ENCODE assay signal across 8 mouse cellular contexts in the genomic region with DNA sequence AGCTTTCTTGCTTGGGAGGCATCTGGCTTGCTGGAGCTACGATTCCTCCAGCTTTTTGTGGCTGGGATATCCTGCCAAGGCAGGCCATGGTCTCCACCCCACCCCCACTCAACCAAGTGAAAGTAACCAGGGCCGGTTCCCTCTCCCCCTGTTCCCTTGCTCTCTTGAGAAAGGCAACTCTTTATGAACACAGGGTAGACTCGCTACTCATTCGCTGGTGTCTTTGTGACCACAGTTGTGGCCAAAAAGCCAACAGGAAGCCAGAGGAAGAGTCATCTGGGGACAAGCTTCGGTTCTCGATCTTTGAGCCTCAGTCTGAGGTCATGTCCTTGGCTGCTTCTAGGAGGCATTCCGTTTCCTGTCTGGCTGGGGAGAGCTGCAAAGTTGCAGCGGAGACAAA. TPM values are rescaled to one million over a fixed set of nuclear protein-coding genes. Genes with fewer than 3 reads are reported as not detected.
DNase-seq lines count a peak whose midpoint lies in the region; ATAC-seq and TF ChIP-seq lines count a peak whose summit lies in the region.

No protein-coding gene starts in this region.

- no peaks in the 10 kb centered on the region for H3K9me3 ChIP-seq in ES-E14 (ENCODE audit: control insufficient read depth, insufficient read depth, low read depth, low read length)
- H3K9me3 ChIP-seq in intestine, embryonic 16.5 days (ENCODE audit: control insufficient read depth, low read length) = no peaks in the 10 kb centered on the region
- no peaks in the 10 kb centered on the region for H3K9me3 ChIP-seq in lung, embryonic 14.5 days (ENCODE audit: low read depth, low read length)
- H3K9me3 ChIP-seq in stomach, postnatal 0 days (ENCODE audit: control insufficient read depth, low read length) = no peaks in the 10 kb centered on the region

- in situ Hi-C loops in ES-E14 (cut with MboI; ENCODE audit: low sequenced_read_pairs in 2 of 2, unreplicated experiment in 2 of 2) = no loop called here

- 0 out of 2 replicates have a peak, but pooled peaks have one; percentile 40 for ATAC-seq in intestine, embryonic 16.5 days
- peak; percentile 59 for ATAC-seq in lung, embryonic 14.5 days (ENCODE audit: insufficient read depth)
- no peak for ATAC-seq in stomach, postnatal 0 days (ENCODE audit: low FRiP score, low TSS enrichment)

- TF ChIP-seq CTCF in lung, embryonic 14.5 days (IDR thresholded peaks at IDR 0.05; ENCODE audit: low read depth) = no peak
- no peak for TF ChIP-seq CTCF in stomach, postnatal 0 days (IDR thresholded peaks at IDR 0.05; ENCODE audit: low read depth)

- WGBS in intestine, embryonic 16.5 days = 40% methylated on average over 8 of the region's 8 CpGs
- WGBS in lung, embryonic 14.5 days = 38% methylated on average over 8 of the region's 8 CpGs
- WGBS in stomach, postnatal 0 days = 49% methylated on average over 8 of the region's 8 CpGs

- no peak for TF ChIP-seq EP300 in stomach, postnatal 0 days (optimal IDR thresholded peaks at IDR 0.05)

- H3K4me2 ChIP-seq in intestine, embryonic 16.5 days (ENCODE audit: low read depth, low read length) = no peak overlapping the region
- H3K4me2 ChIP-seq in lung, embryonic 14.5 days = peak overlapping the region; percentile 40
- H3K4me2 ChIP-seq in stomach, postnatal 0 days (replicated peaks; ENCODE audit: low read depth) = peak overlapping the region; percentile 31

- peaks cover 4 to 32% of the 10 kb centered on the region in 2 experiments for H3K4me1 ChIP-seq in ES-E14 (ENCODE audit: control insufficient read depth in 2 of 2, insufficient read depth in 2 of 2, low read length in 2 of 2, poor library complexity in 1 of 2)
- H3K4me1 ChIP-seq in intestine, embryonic 16.5 days (ENCODE audit: control insufficient read depth, insufficient read depth, low read length) = no peaks in the 10 kb centered on the region
- peaks cover 10% of the 10 kb centered on the region for H3K4me1 ChIP-seq in lung, embryonic 14.5 days (ENCODE audit: insufficient read depth)
- H3K4me1 ChIP-seq in stomach, postnatal 0 days (replicated peaks; ENCODE audit: control insufficient read depth, insufficient read depth) = no peaks in the 10 kb centered on the region

- H3K27ac ChIP-seq in ES-E14 (ENCODE audit: insufficient read depth, low read depth, low read length, poor library complexity, severe bottlenecking) = peak overlapping the region; percentile 69
- H3K27ac ChIP-seq in intestine, embryonic 16.5 days (ENCODE audit: low read length) = peak overlapping the region; percentile 57
- peak overlapping the region; percentile 84 for H3K27ac ChIP-seq in lung, embryonic 14.5 days (ENCODE audit: low read depth)
- H3K27ac ChIP-seq in stomach, postnatal 0 days (replicated peaks) = peak overlapping the region; percentile 75

- peak overlapping the region; percentile 42; the same call in 1 of the 2 replicates for H3K9ac ChIP-seq in ES-E14 (ENCODE audit: insufficient read depth, low read depth, low read length, poor library complexity, severe bottlenecking)
- H3K9ac ChIP-seq in intestine, embryonic 16.5 days (ENCODE audit: low read depth, low read length) = no peak overlapping the region
- H3K9ac ChIP-seq in lung, embryonic 14.5 days = peak overlapping the region; percentile 33; the same call in 1 of the 2 replicates
- H3K9ac ChIP-seq in stomach, postnatal 0 days (ENCODE audit: low read length) = no peak overlapping the region

- no peaks in the 10 kb centered on the region for H3K27me3 ChIP-seq in intestine, embryonic 16.5 days (replicated peaks; ENCODE audit: control insufficient read depth, insufficient read depth, low read length)
- no peaks in the 10 kb centered on the region for H3K27me3 ChIP-seq in lung, embryonic 14.5 days (ENCODE audit: insufficient read depth, low read length)
- no peaks in the 10 kb centered on the region for H3K27me3 ChIP-seq in stomach, postnatal 0 days (ENCODE audit: control insufficient read depth, insufficient read depth, low read length)

- DNase-seq in CD4-positive, CD25-positive, alpha-beta regulatory T cell, adult 2 months (ENCODE audit: low read depth, low spot score) = peak; percentile 52
- no peak for DNase-seq in ES-E14 (ENCODE audit: low read depth, low spot score)
- peak; percentile 69 to 71 for DNase-seq in gastrocnemius, adult 8-10 months (ENCODE audit: low spot score in 2 of 2)
- DNase-seq in lung, embryonic 14.5 days = peak; percentile 66
- no peak for DNase-seq in stomach, postnatal 0 days (ENCODE audit: low spot score)
- DNase-seq in left cerebral cortex, adult 18-20 months (ENCODE audit: low spot score in 2 of 2) = no peak
- DNase-seq in right cerebral cortex, postnatal 4 days = no peak

- no peaks in the 10 kb centered on the region for H3K36me3 ChIP-seq in ES-E14 (ENCODE audit: control insufficient read depth, insufficient read depth, low read length, poor library complexity, severe bottlenecking)
- no peaks in the 10 kb centered on the region for H3K36me3 ChIP-seq in intestine, embryonic 16.5 days (ENCODE audit: control insufficient read depth, insufficient read depth, low read length)
- no peaks in the 10 kb centered on the region for H3K36me3 ChIP-seq in lung, embryonic 14.5 days (ENCODE audit: insufficient read depth)
- H3K36me3 ChIP-seq in stomach, postnatal 0 days (ENCODE audit: control insufficient read depth, insufficient read depth, low read length) = no peaks in the 10 kb centered on the region

- H3K4me3 ChIP-seq in ES-E14 (ENCODE audit: insufficient read depth in 1 of 2, low read depth in 1 of 2, low read length in 2 of 2, poor library complexity in 1 of 2, severe bottlenecking in 1 of 2) = peak overlapping the region in 1 of 2 experiments; percentile 19; a peak in 1 of 4 replicates
- no peak overlapping the region for H3K4me3 ChIP-seq in intestine, embryonic 16.5 days (ENCODE audit: low read length)
- no peak overlapping the region for H3K4me3 ChIP-seq in lung, embryonic 14.5 days (ENCODE audit: low read depth, low read length)
- no peak overlapping the region for H3K4me3 ChIP-seq in stomach, postnatal 0 days (ENCODE audit: low read depth, low read length)

TF ChIP-seq in ES-E14, 5 proteins besides CTCF, POLR2A, EP300 and RAD21:
- TF ChIP-seq MAFK (IDR thresholded peaks at IDR 0.05; ENCODE audit: insufficient read depth, low read depth, low read length) (no peak), ZC3H11A (IDR thresholded peaks at IDR 0.05; ENCODE audit: borderline replicate concordance, low read depth, low read length) (no peak), HCFC1 (IDR thresholded peaks at IDR 0.05; ENCODE audit: borderline replicate concordance, insufficient read depth, low read length) (no peak), CHD2 (IDR thresholded peaks at IDR 0.05; ENCODE audit: low read depth, low read length) (no peak), ZNF384 (IDR thresholded peaks at IDR 0.05; ENCODE audit: low read depth, low read length) (no peak)

RNA-seq across cellular contexts. Expression of gene Cuedc1, which starts 34.0 kb away (rescaled TPM):
- total RNA-seq in ES-E14 (2012; rRNA removed) = 8.0 and 8.7 TPM in 2 replicates
- total RNA-seq in gastrocnemius, adult 8-10 months (2022) = 100 to 1,000 TPM; 108 to 156 (median 116) TPM
- 8.0 and 8.5 TPM in 2 replicates for polyA plus RNA-seq in intestine, embryonic 16.5 days (2015; fragmentation: Nextera tagmentation; extraction: Ambion mirVana)
- polyA plus RNA-seq in lung, embryonic 14.5 days (2014; fragmentation: Nextera tagmentation; extraction: Ambion mirVana) = 14.1 and 16.8 TPM in 2 replicates
- polyA plus RNA-seq in stomach, postnatal 0 days (2015; fragmentation: Nextera tagmentation; extraction: Ambion mirVana) = 12.8 and 13.7 TPM in 2 replicates
- 10 to 100 TPM; 27.4 to 28.5 TPM for total RNA-seq in left cerebral cortex, adult 18-20 months (2021)

Comparison
In these comparisons a context has a peak if more than half of its experiments do, and no peak if none do; other contexts are left out.
1. DNase-seq: peak in CD4-positive, CD25-positive, alpha-beta regulatory T cell, adult 2 months (single experiment), gastrocnemius, adult 8-10 months (2 of 2) and lung, embryonic 14.5 days (single experiment); none in ES-E14 (single experiment), stomach, postnatal 0 days (single experiment), left cerebral cortex, adult 18-20 months (0 of 2) and right cerebral cortex, postnatal 4 days (single experiment).
2. H3K9ac ChIP-seq: peak in ES-E14 (single experiment) and lung, embryonic 14.5 days (single experiment); none in intestine, embryonic 16.5 days (single experiment) and stomach, postnatal 0 days (single experiment).
3. Peak in every context shown above with its lines, with median percentiles within 50 percentile points of each other: H3K27ac ChIP-seq.